Mouse (Mus musculus): Measurements from ENCODE around the gene Jund.

The Jund gene

GRCm38 (mm10) chr8:70746676-70747075 is 47.9 kb downstream of the Jund start:
- TF ChIP-seq GATA4 (IDR thresholded peaks at IDR 0.05; ENCODE audit: insufficient replicate concordance, low read length): no peak

DNA sequence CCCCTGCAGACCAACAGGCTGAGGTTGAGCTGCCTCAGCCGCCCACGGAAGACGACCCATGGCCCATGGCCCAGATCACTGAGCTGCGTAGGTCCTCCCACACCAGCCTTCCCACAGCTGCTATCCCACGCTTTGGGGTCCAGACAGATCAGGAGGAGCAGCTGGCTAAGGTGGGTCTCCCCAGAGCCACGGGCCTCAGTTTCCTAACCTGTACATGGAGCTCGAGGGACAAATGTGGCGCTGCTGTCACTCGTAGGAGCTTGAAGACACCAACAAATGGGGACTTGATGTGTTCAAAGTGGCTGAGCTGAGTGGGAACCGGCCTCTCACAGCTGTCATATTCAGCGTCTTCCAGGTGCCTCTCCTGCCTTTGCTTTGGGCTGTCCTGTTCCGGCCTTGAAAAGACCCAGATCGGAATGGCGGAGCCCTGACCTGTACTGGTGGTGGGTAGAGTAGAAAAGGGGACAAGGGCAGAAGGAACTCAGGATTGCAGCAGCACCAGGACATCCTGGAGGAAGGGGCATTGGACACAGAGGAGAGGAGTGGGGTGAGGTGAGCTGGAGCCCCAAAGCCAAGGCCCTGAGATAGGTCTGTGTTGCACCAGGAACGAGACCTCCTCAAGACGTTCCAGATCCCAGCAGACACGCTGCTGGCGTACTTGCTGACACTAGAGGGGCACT is 48.6 kb downstream of the Jund start:
- TF ChIP-seq GATA4 (IDR thresholded peaks at IDR 0.05; ENCODE audit: insufficient replicate concordance, low read length): no peak

DNA sequence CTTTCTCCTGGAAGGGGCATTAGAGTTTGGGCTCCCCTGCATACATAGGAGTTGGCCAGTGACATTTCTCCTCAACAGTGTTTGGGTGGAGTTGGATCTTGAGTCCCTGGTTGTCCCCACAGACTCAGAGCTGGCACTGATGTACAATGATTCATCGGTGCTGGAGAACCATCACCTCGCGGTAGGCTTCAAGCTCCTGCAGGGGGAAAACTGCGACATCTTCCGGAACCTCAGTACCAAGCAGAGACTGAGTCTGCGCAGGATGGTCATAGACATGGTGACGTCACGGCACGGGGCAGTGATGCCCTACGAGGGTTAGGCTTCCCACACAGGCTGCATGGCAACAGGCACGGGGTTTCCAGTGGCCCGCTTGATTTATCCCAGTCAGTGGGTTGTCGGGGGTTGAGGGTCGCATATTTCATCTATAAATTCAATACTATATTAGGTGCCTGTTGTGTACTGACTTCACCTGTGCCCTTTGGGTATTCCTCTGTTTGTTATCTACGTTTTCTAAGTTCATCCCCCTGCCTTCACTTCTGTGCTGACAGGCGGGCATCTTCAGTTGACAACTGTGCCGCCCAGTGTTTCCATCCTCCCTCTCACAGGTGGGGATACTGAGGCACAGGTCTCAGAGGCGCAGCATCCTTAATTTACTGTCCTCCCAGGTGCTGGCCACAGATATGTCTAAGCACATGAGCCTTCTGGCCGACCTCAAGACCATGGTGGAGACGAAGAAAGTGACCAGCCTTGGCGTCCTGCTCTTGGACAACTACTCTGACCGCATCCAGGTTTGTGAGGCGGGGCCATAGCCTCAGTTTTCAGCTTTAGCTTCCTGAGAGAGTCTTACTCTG is 49.7 kb downstream of the Jund start:
- no peak for TF ChIP-seq GATA4 (IDR thresholded peaks at IDR 0.05; ENCODE audit: insufficient replicate concordance, low read length)

- no peak for TF ChIP-seq GATA4 (IDR thresholded peaks at IDR 0.05; ENCODE audit: insufficient replicate concordance, low read length)
These were observed 50.4 kb downstream of the Jund start for GRCm38 (mm10) chr8:70749097-70749674.

Data from liver, adult (tissue).